Mouse (Mus musculus) retina, postnatal 1 day (tissue): ENCODE measurements at regions not wholly inside any gene's neighbourhood (a gene's known extent, or its start where the extent isn't known, plus 50 kb on each side); places are given as distances from the start of the nearest gene placed in this dataset.

ENCODE experiments used
- DNase-seq: peaks from one replicate; pipeline ENCODE4 v3.0.0-alpha.2; 2012

DNA sequence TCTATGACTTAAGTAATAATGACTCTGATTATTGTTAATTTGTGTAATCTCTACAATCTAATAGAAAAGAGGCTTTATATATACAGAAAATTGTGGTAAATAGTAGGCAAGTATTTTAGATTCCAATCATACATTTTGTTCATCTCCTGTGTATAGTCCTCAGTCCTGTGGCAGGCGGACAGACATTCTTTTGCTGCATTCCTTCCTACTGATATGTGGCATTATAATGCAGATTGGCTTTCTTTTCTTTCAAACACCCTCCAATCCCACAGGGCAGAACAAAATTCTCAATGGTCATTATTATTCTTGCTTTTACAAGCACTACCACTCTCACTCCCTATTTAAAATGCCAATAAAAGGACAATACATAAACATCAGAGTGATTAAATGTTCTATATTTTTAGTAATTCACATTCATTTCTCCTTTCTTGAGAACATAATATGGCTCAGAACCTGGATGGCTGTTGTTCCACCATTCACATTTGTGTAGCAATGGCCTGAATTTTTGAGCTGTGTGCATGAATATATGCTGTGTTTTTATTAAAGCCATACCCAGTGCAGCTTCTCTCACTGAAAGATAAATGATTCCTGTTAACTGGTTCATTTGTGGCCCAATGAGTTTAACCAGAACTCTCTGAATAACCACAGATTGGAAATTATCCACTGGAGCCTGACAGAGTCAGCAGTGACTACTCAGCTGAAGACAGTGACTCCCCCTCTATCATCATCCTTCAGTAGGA, 194.6 kb downstream of the Gm43517 start:
- DNase-seq, result no peak

DNA sequence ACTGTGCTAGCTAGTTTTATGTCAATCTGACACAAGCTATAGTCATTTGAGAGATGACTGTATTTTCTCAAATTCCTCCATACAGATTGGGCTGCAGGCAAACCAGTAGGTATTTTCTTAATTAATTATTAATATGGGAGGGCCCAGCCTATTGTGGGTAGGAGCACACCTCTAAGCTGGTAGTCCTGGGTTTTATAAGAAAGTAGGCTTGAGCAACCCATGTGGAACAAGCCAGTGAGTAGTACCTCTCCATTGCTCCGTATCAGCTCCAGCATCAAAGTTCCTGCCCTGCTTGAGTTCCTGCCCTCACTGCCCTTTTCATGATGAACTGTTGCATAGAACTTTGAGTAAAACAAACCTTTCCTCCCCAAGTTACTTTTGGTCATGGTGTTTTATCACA, 198.9 kb downstream of the Gm43517 start:
- DNase-seq, result no peak

- no peak for DNase-seq
Measured at GRCm38 (mm10) chr12:49622264-49622663, 237.3 kb downstream of the Gm43517 start.

DNA sequence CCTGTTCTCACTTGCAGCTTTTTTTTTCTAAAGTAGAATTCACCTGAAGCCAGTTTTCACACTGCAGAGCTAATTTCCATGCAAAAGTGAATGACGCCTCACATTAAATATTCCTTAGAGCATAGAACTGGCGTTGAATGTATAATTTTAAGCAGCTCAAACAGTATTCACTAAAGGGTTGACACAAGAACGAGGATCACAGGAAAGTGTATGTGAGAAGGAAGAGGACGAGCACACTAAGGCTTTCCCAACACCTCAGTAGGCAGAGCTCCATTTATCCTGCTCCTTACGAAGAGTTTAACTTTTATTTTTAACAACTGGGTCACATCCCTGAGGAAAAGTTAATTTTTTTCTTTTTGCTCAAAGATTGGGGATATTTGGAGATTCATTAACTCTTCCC, 242.2 kb downstream of the Gm43517 start:
- no peak for DNase-seq

GRCm38 (mm10) chr12:49628014-49628413, 243.0 kb downstream of the Gm43517 start:
- DNase-seq, result no peak

DNA sequence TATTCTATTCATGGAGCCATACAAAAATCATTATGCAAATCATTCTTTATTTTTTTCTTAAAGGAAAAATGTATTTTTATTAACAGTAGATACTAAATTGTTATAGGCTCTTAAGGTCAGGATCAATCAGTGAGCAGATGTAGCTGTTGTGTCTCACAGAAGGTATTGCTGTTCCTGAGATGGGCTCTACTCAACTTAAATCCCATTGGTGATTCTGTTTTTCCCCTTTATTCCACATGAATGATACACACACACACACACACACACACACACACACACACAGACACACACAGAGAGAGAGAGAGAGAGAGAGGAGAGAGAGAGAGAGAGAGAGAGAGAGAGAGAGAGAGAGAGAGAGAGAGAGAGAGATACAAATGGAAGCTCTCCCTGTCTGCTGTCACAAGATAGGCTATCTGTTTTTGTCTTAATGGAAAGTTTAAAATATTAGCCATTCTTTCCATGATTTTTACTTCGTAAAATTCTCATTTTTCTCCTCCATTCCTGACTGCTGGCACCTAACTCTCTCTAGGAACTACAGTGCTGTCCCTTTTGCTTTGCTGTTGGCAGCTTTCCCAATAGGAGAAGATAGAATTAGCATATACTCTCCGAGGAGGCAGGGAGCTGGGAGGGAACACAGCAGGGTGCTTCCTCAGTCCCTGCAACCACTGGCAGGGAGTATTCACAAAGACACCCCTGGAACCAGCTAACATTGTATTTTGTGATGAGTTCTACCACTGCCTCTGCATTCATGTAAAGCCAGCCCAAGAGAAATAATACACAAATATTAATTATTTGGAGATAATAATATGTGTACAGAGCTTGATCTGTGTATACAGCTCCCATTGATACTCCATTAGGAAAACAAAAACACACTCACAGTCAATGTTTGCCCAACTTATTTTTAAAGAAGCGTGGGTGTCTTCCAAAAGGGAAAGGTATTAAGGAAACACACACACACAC, 264.4 kb downstream of the Gm43517 start:
- peak; percentile 27 for DNase-seq
